Mouse (Mus musculus) midbrain, embryonic 12.5 days (tissue): ENCODE data around the gene Cerkl. TPM values are rescaled to one million over a fixed set of nuclear protein-coding genes. Genes with fewer than 3 reads are reported as not detected.

Source experiments
- ATAC-seq: fragments of 200-750 bp; cut with Nextera tagmentation; 2 replicates; pipeline ENCODE4 v1.8.0; 2017; ENCODE audit warnings: low read depth, moderate TSS enrichment, moderate library complexity; ENCODE audit not compliant: low FRiP score
- H3K27ac ChIP-seq: fragments of 300-500 bp; sonication (generic); replicated peaks from 2 replicates; pipeline ENCODE4 v1.5.1; 2016; ENCODE audit warnings: mild to moderate bottlenecking
- H3K27me3 ChIP-seq: fragments of 300-500 bp; sonication (generic); 2 replicates; pipeline ENCODE4 v1.6.1; 2016; ENCODE audit warnings: mild to moderate bottlenecking
- H3K36me3 ChIP-seq: fragments of 300-500 bp; sonication (generic); 2 replicates; pipeline ENCODE4 v1.6.1; 2016
- H3K4me1 ChIP-seq: fragments of 300-500 bp; sonication (generic); 2 replicates; pipeline ENCODE4 v1.6.1; 2016
- H3K4me2 ChIP-seq: fragments of 300-500 bp; sonication (generic); replicated peaks from 2 replicates; pipeline ENCODE4 v1.6.1; 2016; ENCODE audit warnings: mild to moderate bottlenecking, moderate library complexity
- H3K4me3 ChIP-seq: fragments of 300-500 bp; sonication (generic); 2 replicates; pipeline ENCODE4 v1.5.1; 2016; ENCODE audit warnings: mild to moderate bottlenecking
- H3K9ac ChIP-seq: fragments of 300-500 bp; sonication (generic); replicated peaks from 2 replicates; pipeline ENCODE4 v1.6.1; 2016; ENCODE audit warnings: mild to moderate bottlenecking, moderate library complexity
- H3K9me3 ChIP-seq: fragments of 300-500 bp; sonication (generic); 2 replicates; pipeline ENCODE4 v1.6.1; 2016; ENCODE audit warnings: mild to moderate bottlenecking
- WGBS: fragments of 180-500 bp; shearing (Covaris S2); methylation state at CpG from one replicate; pipeline ENCODE4 v1.1.7; 2016; 5-methylcytosine and 5-hydroxymethylcytosine counted together
- polyA plus RNA-seq: library from polyadenylated mRNA; unstranded; fragments of >200 nt; fragmentation: Nextera tagmentation; extraction: Ambion mirVana; gene quantifications from 2 replicates; pipeline ENCODE4 v1.2.1, GENCODE M21; 2016

Gene Cerkl
- 2.6 and 4.2 TPM in 2 replicates for polyA plus RNA-seq

- under 1% methylated on average over 39 of the region's 42 CpGs for WGBS
- Histone ChIP-seq H3K9me3 (no peaks in the 10 kb centered on the region), H3K4me3 (peak within 1 kb of the TSS; percentile 45), H3K27ac (peak within 1 kb of the TSS; percentile 73), H3K36me3 (no peaks in the 10 kb centered on the region), H3K4me2 (peak within 1 kb of the TSS; percentile 64), H3K9ac (peak within 1 kb of the TSS; percentile 68), H3K27me3 (peaks cover 69% of the 10 kb centered on the region), H3K4me1 (peaks cover 53% of the 10 kb centered on the region)
- peak; percentile 91 for ATAC-seq
Measured at GRCm38 (mm10) chr2:79456575-79457349, at the start of gene Cerkl, which contains the start of gene Neurod1. Gene Cerkl, minus strand, starts transcription at chr2:79456785. Gene Neurod1, minus strand, starts transcription at chr2:79456751.

GRCm38 (mm10) chr2:79498990-79499755, 42.6 kb upstream of the Cerkl start:
- Histone ChIP-seq H3K4me1 (no peaks in the 10 kb centered on the region), H3K27me3 (peaks cover 8% of the 10 kb centered on the region), H3K4me3 (no peak overlapping the region), H3K9ac (no peak overlapping the region), H3K36me3 (no peaks in the 10 kb centered on the region), H3K9me3 (no peaks in the 10 kb centered on the region), H3K4me2 (no peak overlapping the region), H3K27ac (no peak overlapping the region)
- peak; percentile 84 for ATAC-seq
- 29% methylated on average over 10 of the region's 10 CpGs for whole genome bisulfite sequencing

GRCm38 (mm10) chr2:79485127-79485526, 28.5 kb upstream of the Cerkl start:
- no peak overlapping the region for H3K4me2 ChIP-seq
- no peaks in the 10 kb centered on the region for H3K4me1 ChIP-seq
- 58% methylated on average over 3 of the region's 3 CpGs for WGBS
- H3K27ac ChIP-seq, result no peak overlapping the region
- no peak overlapping the region for H3K4me3 ChIP-seq
- no peaks in the 10 kb centered on the region for H3K36me3 ChIP-seq
- H3K9ac ChIP-seq, result no peak overlapping the region
- ATAC-seq, result no peak
- no peaks in the 10 kb centered on the region for H3K9me3 ChIP-seq
- H3K27me3 ChIP-seq, result no peaks in the 10 kb centered on the region

GRCm38 (mm10) chr2:79482511-79482910, 25.9 kb upstream of the Cerkl start:
- ATAC-seq, result no peak
- Histone ChIP-seq H3K27ac (no peak overlapping the region), H3K27me3 (no peaks in the 10 kb centered on the region), H3K9me3 (no peaks in the 10 kb centered on the region), H3K4me1 (no peaks in the 10 kb centered on the region), H3K36me3 (no peaks in the 10 kb centered on the region), H3K4me3 (no peak overlapping the region), H3K4me2 (no peak overlapping the region), H3K9ac (no peak overlapping the region)
- 90% methylated on average over 2 of the region's 2 CpGs for WGBS

GRCm38 (mm10) chr2:79462411-79462810, 5.8 kb upstream of the Cerkl start:
- H3K4me3 ChIP-seq, result no peak overlapping the region
- H3K4me2 ChIP-seq, result no peak overlapping the region
- no peaks in the 10 kb centered on the region for H3K36me3 ChIP-seq
- no peak for ATAC-seq
- no peak overlapping the region for H3K9ac ChIP-seq
- H3K4me1 ChIP-seq, result peaks cover 32% of the 10 kb centered on the region
- H3K9me3 ChIP-seq, result no peaks in the 10 kb centered on the region
- no peak overlapping the region for H3K27ac ChIP-seq
- H3K27me3 ChIP-seq, result peaks cover 41% of the 10 kb centered on the region
- WGBS, result 86% methylated on average over 4 of the region's 4 CpGs

GRCm38 (mm10) chr2:79461861-79462260, 5.3 kb upstream of the Cerkl start:
- ATAC-seq, result no peak

GRCm38 (mm10) chr2:79460586-79460985, 4.0 kb upstream of the Cerkl start:
- H3K4me1 ChIP-seq, result peaks cover 45% of the 10 kb centered on the region
- no peak overlapping the region for H3K9ac ChIP-seq
- no peaks in the 10 kb centered on the region for H3K36me3 ChIP-seq
- H3K9me3 ChIP-seq, result no peaks in the 10 kb centered on the region
- no peak for ATAC-seq
- H3K27ac ChIP-seq, result peak overlapping the region; percentile 78
- H3K4me3 ChIP-seq, result no peak overlapping the region
- H3K4me2 ChIP-seq, result no peak overlapping the region
- H3K27me3 ChIP-seq, result peaks cover 58% of the 10 kb centered on the region
- WGBS, result 5% methylated on average over 2 of the region's 2 CpGs

More at GRCm38 (mm10) chr2:79461861-79462260, 5.3 kb upstream of the Cerkl start:
- Histone ChIP-seq H3K27ac (no peak overlapping the region), H3K9me3 (no peaks in the 10 kb centered on the region), H3K4me2 (no peak overlapping the region), H3K9ac (no peak overlapping the region), H3K4me1 (peaks cover 37% of the 10 kb centered on the region), H3K27me3 (peaks cover 46% of the 10 kb centered on the region), H3K36me3 (no peaks in the 10 kb centered on the region), H3K4me3 (no peak overlapping the region)
- 86% methylated on average over 2 of the region's 2 CpGs for WGBS

GRCm38 (mm10) chr2:79460107-79460506, 3.5 kb upstream of the Cerkl start:
- H3K27me3 ChIP-seq, result peaks cover 63% of the 10 kb centered on the region
- peak overlapping the region; percentile 78 for H3K27ac ChIP-seq
- ATAC-seq, result no peak
- WGBS, result 3% methylated on average over 14 of the region's 14 CpGs
- H3K4me1 ChIP-seq, result peaks cover 45% of the 10 kb centered on the region
- H3K4me2 ChIP-seq, result peak overlapping the region; percentile 50
- H3K9ac ChIP-seq, result no peak overlapping the region
- H3K4me3 ChIP-seq, result 0 out of 2 replicates have a peak overlapping the region, but pooled peaks have one; percentile 7
- H3K9me3 ChIP-seq, result no peaks in the 10 kb centered on the region
- no peaks in the 10 kb centered on the region for H3K36me3 ChIP-seq

- H3K9me3 ChIP-seq, result no peaks in the 10 kb centered on the region
- H3K4me1 ChIP-seq, result peaks cover 49% of the 10 kb centered on the region
- peak overlapping the region; percentile 50 for H3K4me2 ChIP-seq
- under 1% methylated on average over 44 of the region's 44 CpGs for WGBS
- H3K27me3 ChIP-seq, result peaks cover 70% of the 10 kb centered on the region
- peak overlapping the region; percentile 78 for H3K27ac ChIP-seq
- 0 out of 2 replicates have a peak overlapping the region, but pooled peaks have one; percentile 11 for H3K9ac ChIP-seq
- peak; percentile 16 for ATAC-seq
- H3K4me3 ChIP-seq, result peak overlapping the region; percentile 29
- no peaks in the 10 kb centered on the region for H3K36me3 ChIP-seq
Measured at GRCm38 (mm10) chr2:79459061-79460045, 2.8 kb upstream of the Cerkl start.

GRCm38 (mm10) chr2:79457932-79458331, 1.3 kb upstream of the Cerkl start:
- Histone ChIP-seq H3K27me3 (peaks cover 77% of the 10 kb centered on the region), H3K4me1 (peaks cover 53% of the 10 kb centered on the region), H3K27ac (no peak overlapping the region), H3K4me3 (no peak overlapping the region), H3K9ac (no peak overlapping the region), H3K9me3 (no peaks in the 10 kb centered on the region), H3K4me2 (no peak overlapping the region), H3K36me3 (no peaks in the 10 kb centered on the region)
- WGBS, result 27% methylated on average over 3 of the region's 3 CpGs
- ATAC-seq, result no peak

- H3K27ac ChIP-seq, result peak overlapping the region; percentile 56; the same call in 1 of the 2 replicates
- WGBS, result 63% methylated on average over 3 of the region's 3 CpGs
- H3K4me2 ChIP-seq, result peak overlapping the region; percentile 64; the same call in 1 of the 2 replicates
- ATAC-seq, result no peak
- H3K36me3 ChIP-seq, result no peaks in the 10 kb centered on the region
- H3K9me3 ChIP-seq, result no peaks in the 10 kb centered on the region
- H3K27me3 ChIP-seq, result peaks cover 72% of the 10 kb centered on the region
- peaks cover 53% of the 10 kb centered on the region for H3K4me1 ChIP-seq
- no peak overlapping the region for H3K4me3 ChIP-seq
- no peak overlapping the region for H3K9ac ChIP-seq
Measured at GRCm38 (mm10) chr2:79457434-79457833, 849 bp upstream of the Cerkl start.
